Mouse (Mus musculus): ENCODE data around the gene Elane.

The Elane gene

GRCm38 (mm10) chr10:79931797-79932196, 45.8 kb downstream of the Elane start:
- no peak for DNase-seq

DNA sequence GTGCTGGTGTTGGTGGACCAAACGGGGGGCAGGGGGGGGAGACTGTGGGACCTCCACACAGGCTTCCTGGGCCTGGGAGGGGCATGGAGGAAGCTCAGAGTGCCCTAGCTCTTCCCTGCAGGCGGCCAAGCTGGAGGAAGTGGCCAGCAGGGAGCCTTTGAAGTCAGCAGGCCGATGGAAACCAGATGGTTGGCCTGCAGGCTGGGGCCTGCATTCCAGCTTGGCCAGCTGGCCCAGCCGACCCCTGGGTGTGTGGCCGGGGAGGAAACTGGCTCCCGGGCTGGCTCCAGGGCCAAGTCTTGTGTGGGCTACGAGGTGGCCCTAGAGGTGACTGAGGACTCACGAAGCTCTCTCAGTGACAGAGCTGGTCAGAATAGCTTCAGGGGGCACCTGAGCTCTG, 46.7 kb downstream of the Elane start:
- peak; percentile 61 to 80 for DNase-seq

DNA sequence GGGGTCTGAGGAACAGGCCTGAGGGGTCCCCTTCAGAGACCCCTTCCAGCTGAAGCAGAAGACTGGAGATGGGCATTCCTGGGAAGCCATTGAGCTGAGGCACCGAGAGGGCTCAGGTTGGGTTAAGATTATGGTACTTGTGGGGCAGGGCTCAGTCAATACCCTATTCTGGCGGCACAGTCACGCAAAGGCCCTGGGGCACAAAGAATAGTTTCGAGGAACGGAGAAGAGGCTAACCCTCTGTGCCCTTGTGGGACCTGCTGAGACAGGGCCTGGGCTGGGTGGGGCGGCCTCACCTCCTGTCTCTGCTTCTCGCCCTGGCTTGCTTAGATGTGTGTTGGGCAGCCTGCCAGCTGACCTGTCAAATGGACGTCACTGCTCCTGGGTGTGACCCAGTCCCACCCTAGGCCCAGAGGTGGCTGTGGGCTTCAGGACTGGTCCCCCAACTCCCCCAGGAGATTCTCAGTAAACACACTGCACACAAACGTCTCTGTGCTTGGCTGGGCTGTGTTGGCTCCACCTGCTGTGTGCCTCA, 47.2 kb downstream of the Elane start:
- peak; percentile 61 to 64 for DNase-seq

DNA sequence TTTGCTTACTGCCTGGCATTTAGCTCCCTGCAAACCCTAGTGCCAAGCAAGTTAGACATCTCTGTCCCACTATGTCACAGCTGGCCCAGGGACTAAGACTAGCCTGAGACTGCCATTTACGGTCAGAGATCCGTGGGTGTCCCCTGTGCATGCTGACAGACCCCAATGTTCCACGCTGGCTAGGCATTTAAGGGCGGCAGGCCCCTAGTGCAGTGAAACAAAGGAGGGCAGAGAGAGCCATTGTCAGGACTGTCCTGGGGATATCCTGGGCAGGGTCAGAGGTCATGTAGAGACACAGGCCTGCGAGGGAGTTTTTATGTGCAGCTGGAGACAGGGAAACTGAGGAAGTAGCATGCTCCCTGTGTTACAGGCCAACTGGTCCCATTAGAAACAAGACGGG, 47.8 kb downstream of the Elane start:
- no peak for DNase-seq

GRCm38 (mm10) chr10:79934272-79934721, 48.2 kb downstream of the Elane start:
- peak; percentile 88 to 95 for DNase-seq

DNA sequence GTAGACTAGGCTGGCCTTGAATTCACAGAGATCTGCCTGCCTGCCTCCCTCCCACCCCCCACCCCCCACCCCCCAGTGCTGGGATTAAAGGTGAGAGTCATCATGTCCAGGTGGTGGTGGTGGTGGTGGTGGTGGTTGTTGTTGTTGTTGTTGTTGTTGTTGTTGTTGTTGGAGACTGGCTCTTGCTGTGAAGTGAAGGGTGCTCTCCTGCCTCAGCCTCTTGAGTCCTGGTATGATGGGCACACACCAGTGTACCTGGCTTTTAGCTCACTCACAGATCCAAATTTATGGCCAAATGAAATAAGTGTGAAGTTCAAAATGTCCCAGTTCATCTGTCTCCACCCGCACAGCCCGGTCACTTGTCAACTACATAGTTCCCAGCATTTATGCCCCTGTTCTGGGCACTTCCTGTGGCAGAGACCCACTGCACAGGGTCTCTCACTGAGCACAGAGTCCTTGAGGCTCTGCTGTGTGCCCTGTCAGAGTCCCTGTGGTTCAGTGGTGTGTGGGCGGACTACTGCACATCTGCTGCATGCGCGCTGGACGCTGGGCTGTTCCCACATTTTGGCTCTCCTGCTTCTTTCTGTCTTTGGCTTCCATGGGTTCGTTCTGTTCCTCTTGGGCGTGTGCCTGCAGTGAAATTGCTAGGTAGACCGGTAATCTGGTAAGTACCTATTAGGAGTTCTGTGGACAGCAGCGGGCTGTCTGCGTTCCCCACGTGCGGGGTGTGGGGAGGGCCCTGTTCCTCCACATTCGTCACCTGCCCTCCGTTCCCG, 48.9 kb downstream of the Elane start:
- DNase-seq, result no peak

- DNase-seq, result peak; percentile 89 to 91
Measured at GRCm38 (mm10) chr10:79936284-79936910, 50.4 kb downstream of the Elane start.

- DNase-seq, result peak; percentile 82 to 92
Measured at GRCm38 (mm10) chr10:79936911-79937441, 50.9 kb downstream of the Elane start.
